Mouse (Mus musculus): ENCODE results near the gene Ptrhd1. TPM values are rescaled to one million over a fixed set of nuclear protein-coding genes. Genes with fewer than 3 reads are reported as not detected.
A peak's percentile ranks its signal among the peaks of the same experiment; 100 is the strongest.

Gene Ptrhd1
- total and polyA plus RNA-seq, 2 experiments = 1.8 to 2.3 TPM

GRCm38 (mm10) chr12:4206106-4206505 is 27.7 kb upstream of the Ptrhd1 start:
- 96% methylated on average over 11 of the region's 11 CpGs for WGBS
- Histone ChIP-seq H3K79me2 (ENCODE audit: control insufficient read depth, insufficient read depth, low read length) (no peaks in the 10 kb centered on the region), H3K9ac (ENCODE audit: low read depth, low read length) (no peak overlapping the region), H3K36me3 (ENCODE audit: control insufficient read depth, insufficient read depth, low read length) (no peaks in the 10 kb centered on the region), H3K4me1 (ENCODE audit: control insufficient read depth, insufficient read depth, low read length) (peaks cover 6% of the 10 kb centered on the region; the same call in 1 of the 2 replicates), H3K27ac (replicated peaks; ENCODE audit: insufficient read depth, low read depth, low read length) (no peak overlapping the region), H3K27me3 (ENCODE audit: control insufficient read depth, insufficient read depth, low read length) (no peaks in the 10 kb centered on the region), H3K4me3 (ENCODE audit: insufficient read depth, low read depth, low read length) (no peak overlapping the region)
- no peak for DNase-seq (ENCODE audit: extremely low read depth, low read depth, low spot score)
- TF ChIP-seq POLR2A (IDR thresholded peaks at IDR 0.05; ENCODE audit: extremely low read depth, insufficient read depth, low read length) (no peak), CTCF (IDR thresholded peaks at IDR 0.05; ENCODE audit: low read depth, low read length) (no peak)

GRCm38 (mm10) chr12:4208405-4209133 is 25.3 kb upstream of the Ptrhd1 start:
- Histone ChIP-seq H3K36me3 (ENCODE audit: control insufficient read depth, insufficient read depth, low read length) (peaks cover 2% of the 10 kb centered on the region; the same call in 1 of the 2 replicates), H3K4me3 (ENCODE audit: insufficient read depth, low read depth, low read length) (no peak overlapping the region), H3K27me3 (ENCODE audit: control insufficient read depth, insufficient read depth, low read length) (no peaks in the 10 kb centered on the region), H3K27ac (replicated peaks; ENCODE audit: insufficient read depth, low read depth, low read length) (no peak overlapping the region), H3K79me2 (ENCODE audit: control insufficient read depth, insufficient read depth, low read length) (no peaks in the 10 kb centered on the region), H3K4me1 (ENCODE audit: control insufficient read depth, insufficient read depth, low read length) (peaks cover 6% of the 10 kb centered on the region; the same call in 1 of the 2 replicates), H3K9ac (ENCODE audit: low read depth, low read length) (no peak overlapping the region)
- WGBS = 78% methylated on average over 15 of the region's 15 CpGs
- DNase-seq (ENCODE audit: extremely low read depth, low read depth, low spot score) = peak; percentile 22
- no peak for TF ChIP-seq POLR2A (IDR thresholded peaks at IDR 0.05; ENCODE audit: extremely low read depth, insufficient read depth, low read length)
- peak; percentile 39 for TF ChIP-seq CTCF (IDR thresholded peaks at IDR 0.05; ENCODE audit: low read depth, low read length)

GRCm38 (mm10) chr12:4209196-4209595 is 24.6 kb upstream of the Ptrhd1 start:
- WGBS = 96% methylated on average over 9 of the region's 9 CpGs
- Histone ChIP-seq H3K4me1 (ENCODE audit: control insufficient read depth, insufficient read depth, low read length) (peaks cover 6% of the 10 kb centered on the region; the same call in 1 of the 2 replicates), H3K36me3 (ENCODE audit: control insufficient read depth, insufficient read depth, low read length) (peaks cover 2% of the 10 kb centered on the region; the same call in 1 of the 2 replicates), H3K4me3 (ENCODE audit: insufficient read depth, low read depth, low read length) (no peak overlapping the region), H3K79me2 (ENCODE audit: control insufficient read depth, insufficient read depth, low read length) (no peaks in the 10 kb centered on the region), H3K27ac (replicated peaks; ENCODE audit: insufficient read depth, low read depth, low read length) (no peak overlapping the region), H3K9ac (ENCODE audit: low read depth, low read length) (no peak overlapping the region), H3K27me3 (ENCODE audit: control insufficient read depth, insufficient read depth, low read length) (no peaks in the 10 kb centered on the region)
- no peak for DNase-seq (ENCODE audit: extremely low read depth, low read depth, low spot score)
- TF ChIP-seq CTCF (IDR thresholded peaks at IDR 0.05; ENCODE audit: low read depth, low read length) (no peak), POLR2A (IDR thresholded peaks at IDR 0.05; ENCODE audit: extremely low read depth, insufficient read depth, low read length) (no peak)

- Histone ChIP-seq H3K27ac (replicated peaks; ENCODE audit: insufficient read depth, low read depth, low read length) (no peak overlapping the region), H3K36me3 (ENCODE audit: control insufficient read depth, insufficient read depth, low read length) (peaks cover 6% of the 10 kb centered on the region), H3K27me3 (ENCODE audit: control insufficient read depth, insufficient read depth, low read length) (no peaks in the 10 kb centered on the region), H3K4me3 (ENCODE audit: insufficient read depth, low read depth, low read length) (no peak overlapping the region), H3K9ac (ENCODE audit: low read depth, low read length) (no peak overlapping the region), H3K79me2 (ENCODE audit: control insufficient read depth, insufficient read depth, low read length) (no peaks in the 10 kb centered on the region), H3K4me1 (ENCODE audit: control insufficient read depth, insufficient read depth, low read length) (no peaks in the 10 kb centered on the region)
- no peak for TF ChIP-seq POLR2A (IDR thresholded peaks at IDR 0.05; ENCODE audit: extremely low read depth, insufficient read depth, low read length)
- TF ChIP-seq CTCF (IDR thresholded peaks at IDR 0.05; ENCODE audit: low read depth, low read length) = 0 out of 2 replicates have a peak, but pooled peaks have one; percentile 32
- DNase-seq (ENCODE audit: extremely low read depth, low read depth, low spot score) = peak; percentile 43
- 85% methylated on average over 9 of the region's 9 CpGs for WGBS
Observed at GRCm38 (mm10) chr12:4211174-4211573, 22.7 kb upstream of the Ptrhd1 start.

GRCm38 (mm10) chr12:4212908-4213307 is 20.9 kb upstream of the Ptrhd1 start:
- TF ChIP-seq CTCF (IDR thresholded peaks at IDR 0.05; ENCODE audit: low read depth, low read length) = no peak
- no peak for TF ChIP-seq POLR2A (IDR thresholded peaks at IDR 0.05; ENCODE audit: extremely low read depth, insufficient read depth, low read length)
- no peak overlapping the region for H3K9ac ChIP-seq (ENCODE audit: low read depth, low read length)

GRCm38 (mm10) chr12:4230156-4230555 is 3.7 kb upstream of the Ptrhd1 start:
- Histone ChIP-seq H3K4me1 (ENCODE audit: control insufficient read depth, insufficient read depth, low read length) (peaks cover 5% of the 10 kb centered on the region; the same call in 1 of the 2 replicates), H3K36me3 (ENCODE audit: control insufficient read depth, insufficient read depth, low read length) (peaks cover 7% of the 10 kb centered on the region; the same call in 1 of the 2 replicates), H3K27me3 (ENCODE audit: control insufficient read depth, insufficient read depth, low read length) (no peaks in the 10 kb centered on the region), H3K9ac (ENCODE audit: low read depth, low read length) (no peak overlapping the region), H3K4me3 (ENCODE audit: insufficient read depth, low read depth, low read length) (no peak overlapping the region), H3K79me2 (ENCODE audit: control insufficient read depth, insufficient read depth, low read length) (peaks cover 6% of the 10 kb centered on the region; the same call in 1 of the 2 replicates), H3K27ac (replicated peaks; ENCODE audit: insufficient read depth, low read depth, low read length) (no peak overlapping the region)
- TF ChIP-seq CTCF (IDR thresholded peaks at IDR 0.05; ENCODE audit: low read depth, low read length) = no peak
- TF ChIP-seq POLR2A (IDR thresholded peaks at IDR 0.05; ENCODE audit: extremely low read depth, insufficient read depth, low read length) = no peak
- no peak for DNase-seq (ENCODE audit: extremely low read depth, low read depth, low spot score)
- WGBS = 92% methylated on average over 7 of the region's 7 CpGs

More at GRCm38 (mm10) chr12:4212908-4213307, 20.9 kb upstream of the Ptrhd1 start:
- Histone ChIP-seq H3K27me3 (ENCODE audit: control insufficient read depth, insufficient read depth, low read length) (no peaks in the 10 kb centered on the region), H3K4me3 (ENCODE audit: insufficient read depth, low read depth, low read length) (no peak overlapping the region), H3K4me1 (ENCODE audit: control insufficient read depth, insufficient read depth, low read length) (no peaks in the 10 kb centered on the region), H3K27ac (replicated peaks; ENCODE audit: insufficient read depth, low read depth, low read length) (no peak overlapping the region), H3K36me3 (ENCODE audit: control insufficient read depth, insufficient read depth, low read length) (peaks cover 9% of the 10 kb centered on the region), H3K79me2 (ENCODE audit: control insufficient read depth, insufficient read depth, low read length) (no peaks in the 10 kb centered on the region)
- 83% methylated on average over 8 of the region's 8 CpGs for WGBS
- no peak for DNase-seq (ENCODE audit: extremely low read depth, low read depth, low spot score)

Measured in liver, adult 2 months (tissue).